ENCODE assay signal across 9 mouse cellular contexts in genomic region chr17:36942391-36942790, GRCm38 (mm10). TPM values are rescaled to one million over a fixed set of nuclear protein-coding genes. Genes with fewer than 3 reads are reported as not detected.
DNase-seq lines count a peak whose midpoint lies in the region; ATAC-seq and TF ChIP-seq lines count a peak whose summit lies in the region.
"Had no signal": no experiment of that assay in that cellular context is flagged by ENCODE, and none has a peak within 500 bp of the region (broad histone marks: within the 10 kb centered on the region; RNA-seq: fewer than 3 reads in every experiment).

No protein-coding gene starts in this region.

- DNase-seq in left cerebral cortex, adult 18-20 months (ENCODE audit: low spot score in 2 of 2): peak; percentile 73 to 78
- DNase-seq in left cerebral cortex, adult 11 months (ENCODE audit: low spot score): no peak
- DNase-seq in cerebellum, postnatal 10 days: peak; percentile 73 to 76
- no peak for DNase-seq in kidney, postnatal 0 days (ENCODE audit: low spot score)
- DNase-seq in lung, postnatal 25 days (ENCODE audit: low spot score): peak; percentile 82
- DNase-seq in retina, postnatal 1 day: no peak

- no peaks in the 10 kb centered on the region for H3K36me3 ChIP-seq in heart, embryonic 15.5 days
- H3K36me3 ChIP-seq in kidney, postnatal 0 days (ENCODE audit: insufficient read depth, low read length): no peaks in the 10 kb centered on the region
- H3K36me3 ChIP-seq in stomach, embryonic 14.5 days (ENCODE audit: control insufficient read depth, insufficient read depth, low read length): no peaks in the 10 kb centered on the region

- peak overlapping the region; percentile 84 for H3K4me2 ChIP-seq in heart, embryonic 15.5 days
- peak overlapping the region; percentile 64 for H3K4me2 ChIP-seq in kidney, postnatal 0 days (ENCODE audit: low read length)
- H3K4me2 ChIP-seq in stomach, embryonic 14.5 days (replicated peaks; ENCODE audit: low read depth, low read length): peak overlapping the region; percentile 76

- no peak for TF ChIP-seq CTCF in kidney, postnatal 0 days (IDR thresholded peaks at IDR 0.05; ENCODE audit: low read depth)

- peaks cover 72% of the 10 kb centered on the region for H3K27me3 ChIP-seq in heart, embryonic 15.5 days
- peaks cover 33% of the 10 kb centered on the region for H3K27me3 ChIP-seq in kidney, postnatal 0 days (ENCODE audit: insufficient read depth, low read length)
- H3K27me3 ChIP-seq in stomach, embryonic 14.5 days (ENCODE audit: control insufficient read depth, insufficient read depth, low read length): peaks cover 26% of the 10 kb centered on the region

- peaks cover 23% of the 10 kb centered on the region for H3K4me1 ChIP-seq in heart, embryonic 15.5 days (replicated peaks)
- peaks cover 8% of the 10 kb centered on the region for H3K4me1 ChIP-seq in kidney, postnatal 0 days (replicated peaks; ENCODE audit: insufficient read depth, low read length)
- H3K4me1 ChIP-seq in stomach, embryonic 14.5 days (ENCODE audit: control insufficient read depth, insufficient read depth, low read length): 0 out of 2 replicates have a peak, but pooled peaks cover under 1% of the 10 kb centered on the region

- H3K9me3 ChIP-seq in heart, embryonic 15.5 days (replicated peaks): no peaks in the 10 kb centered on the region
- H3K9me3 ChIP-seq in kidney, postnatal 0 days (replicated peaks; ENCODE audit: low read length): no peaks in the 10 kb centered on the region
- H3K9me3 ChIP-seq in stomach, embryonic 14.5 days (ENCODE audit: control insufficient read depth, low read depth, low read length): no peaks in the 10 kb centered on the region

- WGBS in heart, embryonic 15.5 days: 24% methylated on average over 10 of the region's 10 CpGs
- WGBS in kidney, postnatal 0 days: 47% methylated on average over 10 of the region's 10 CpGs
- 47% methylated on average over 10 of the region's 10 CpGs for WGBS in stomach, embryonic 14.5 days

- no peak overlapping the region for H3K9ac ChIP-seq in heart, embryonic 15.5 days
- H3K9ac ChIP-seq in kidney, postnatal 0 days (ENCODE audit: low read depth, low read length): no peak overlapping the region
- H3K9ac ChIP-seq in stomach, embryonic 14.5 days (replicated peaks; ENCODE audit: low read depth, low read length): no peak overlapping the region
- H3K9ac ChIP-seq: liver, embryonic 14.5 days had no signal

- ATAC-seq in heart, embryonic 15.5 days (replicated peaks; ENCODE audit: insufficient number of reproducible peaks, insufficient read depth, low FRiP score, low read depth): peak; percentile 62; the same call in 1 of the 2 replicates
- peak; percentile 58; the same call in 1 of the 2 replicates for ATAC-seq in kidney, postnatal 0 days (replicated peaks; ENCODE audit: low FRiP score, low read depth)
- ATAC-seq in stomach, embryonic 14.5 days (ENCODE audit: insufficient number of reproducible peaks, insufficient read depth, low FRiP score, low read depth): peak; percentile 56; the same call in 1 of the 2 replicates

- peak overlapping the region; percentile 49 for H3K4me3 ChIP-seq in heart, embryonic 15.5 days
- H3K4me3 ChIP-seq in kidney, postnatal 0 days (replicated peaks; ENCODE audit: low read depth, low read length): 0 out of 2 replicates have a peak overlapping the region, but pooled peaks have one; percentile 31
- peak overlapping the region; percentile 41 for H3K4me3 ChIP-seq in stomach, embryonic 14.5 days (ENCODE audit: low read depth, low read length)

- no peak overlapping the region for H3K27ac ChIP-seq in heart, embryonic 15.5 days
- H3K27ac ChIP-seq in kidney, postnatal 0 days: no peak overlapping the region
- no peak overlapping the region for H3K27ac ChIP-seq in stomach, embryonic 14.5 days (ENCODE audit: low read length)
- H3K27ac ChIP-seq: liver, embryonic 14.5 days had no signal

RNA-seq across cellular contexts. Expression of gene Rnf39, which starts 0.3 kb away (rescaled TPM):
- 10 to 100 TPM in 1 of 2 experiments, 1 to 10 TPM in 1; 9.9 to 12.4 TPM for total RNA-seq in left cerebral cortex, adult 18-20 months (2021)
- polyA plus RNA-seq in heart, embryonic 15.5 days (2015; fragmentation: Nextera tagmentation; extraction: Ambion mirVana): 0.33 and 0.48 TPM in 2 replicates
- 0.34 and 0.46 TPM in 2 replicates for polyA plus RNA-seq in kidney, postnatal 0 days (2015; fragmentation: Nextera tagmentation; extraction: Ambion mirVana)
- polyA plus RNA-seq in stomach, embryonic 14.5 days (2014; fragmentation: Nextera tagmentation; extraction: Ambion mirVana): 0.87 and 1.2 TPM in 2 replicates

RNA-seq across cellular contexts. Expression of gene Ppp1r11, which starts 9.2 kb away (rescaled TPM):
- total RNA-seq in left cerebral cortex, adult 18-20 months (2021): 100 to 1,000 TPM; 136 to 142 TPM
- 73.1 and 81.3 TPM in 2 replicates for polyA plus RNA-seq in heart, embryonic 15.5 days (2015; fragmentation: Nextera tagmentation; extraction: Ambion mirVana)
- 105 and 110 TPM in 2 replicates for polyA plus RNA-seq in kidney, postnatal 0 days (2015; fragmentation: Nextera tagmentation; extraction: Ambion mirVana)
- polyA plus RNA-seq in stomach, embryonic 14.5 days (2014; fragmentation: Nextera tagmentation; extraction: Ambion mirVana): 115 and 120 TPM in 2 replicates

RNA-seq across cellular contexts. Expression of gene Znrd1, which starts 16.0 kb away (rescaled TPM):
- total RNA-seq in left cerebral cortex, adult 18-20 months (2021): 10 to 100 TPM; 32.1 to 34.6 TPM
- 41.2 and 47.4 TPM in 2 replicates for polyA plus RNA-seq in heart, embryonic 15.5 days (2015; fragmentation: Nextera tagmentation; extraction: Ambion mirVana)
- polyA plus RNA-seq in kidney, postnatal 0 days (2015; fragmentation: Nextera tagmentation; extraction: Ambion mirVana): 83.6 and 87.6 TPM in 2 replicates
- polyA plus RNA-seq in stomach, embryonic 14.5 days (2014; fragmentation: Nextera tagmentation; extraction: Ambion mirVana): 92.4 and 97.2 TPM in 2 replicates

RNA-seq across cellular contexts. Expression of gene Znrd1as, which starts 16.0 kb away (rescaled TPM):
- 1 to 10 TPM; 5.5 to 6.6 TPM for total RNA-seq in left cerebral cortex, adult 18-20 months (2021)
- 6.2 and 7.4 TPM in 2 replicates for polyA plus RNA-seq in heart, embryonic 15.5 days (2015; fragmentation: Nextera tagmentation; extraction: Ambion mirVana)
- polyA plus RNA-seq in kidney, postnatal 0 days (2015; fragmentation: Nextera tagmentation; extraction: Ambion mirVana): 6.0 and 7.2 TPM in 2 replicates
- 6.8 and 8.1 TPM in 2 replicates for polyA plus RNA-seq in stomach, embryonic 14.5 days (2014; fragmentation: Nextera tagmentation; extraction: Ambion mirVana)

RNA-seq across cellular contexts. Expression of gene 2410137M14Rik, which starts 38.6 kb away (rescaled TPM):
- total RNA-seq in left cerebral cortex, adult 18-20 months (2021): under 1 TPM; 0.40 to 0.58 TPM
- polyA plus RNA-seq in heart, embryonic 15.5 days (2015; fragmentation: Nextera tagmentation; extraction: Ambion mirVana): not detected in 2 replicates
- not detected in 2 replicates for polyA plus RNA-seq in kidney, postnatal 0 days (2015; fragmentation: Nextera tagmentation; extraction: Ambion mirVana)
- not detected in 2 replicates for polyA plus RNA-seq in stomach, embryonic 14.5 days (2014; fragmentation: Nextera tagmentation; extraction: Ambion mirVana)
- polyA plus RNA-seq: liver, embryonic 14.5 days had no signal

Comparison
In these comparisons a context has a peak if more than half of its experiments do, and no peak if none do; other contexts are left out.
1. DNase-seq: peak in left cerebral cortex, adult 18-20 months (2 of 2), cerebellum, postnatal 10 days (2 of 2) and lung, postnatal 25 days (single experiment); none in left cerebral cortex, adult 11 months (single experiment), kidney, postnatal 0 days (single experiment) and retina, postnatal 1 day (single experiment).
2. Peak in every context shown above with its lines, with median percentiles within 50 percentile points of each other: ATAC-seq, H3K4me2 ChIP-seq and H3K4me3 ChIP-seq.